Mouse (Mus musculus): ENCODE measurements around the gene Olfr424.
A peak's percentile ranks its signal among the peaks of the same experiment; 100 is the strongest.

Gene Olfr424

GRCm38 (mm10) chr1:174131217-174131616 lies at the start of gene Olfr424:
Gene Olfr424 (plus strand): TSS chr1:174131517.
- no peak for DNase-seq (ENCODE audit: low spot score in 2 of 2)

- DNase-seq (ENCODE audit: low spot score in 2 of 2), result no peak
These were observed 47.3 kb upstream of the Olfr424 start, which contains the start of gene Olfr429 for GRCm38 (mm10) chr1:174084031-174084430. Gene Olfr429 (plus strand): TSS chr1:174084331.

GRCm38 (mm10) chr1:174096591-174096990 lies 34.7 kb upstream of the Olfr424 start, which contains the start of gene Olfr427:
Gene Olfr427 (plus strand): TSS chr1:174096891.
- DNase-seq (ENCODE audit: low spot score in 2 of 2), result no peak

- DNase-seq (ENCODE audit: low spot score in 2 of 2), result no peak
These were observed 27.6 kb upstream of the Olfr424 start for GRCm38 (mm10) chr1:174103735-174104134.

GRCm38 (mm10) chr1:174121062-174121461 lies 10.3 kb upstream of the Olfr424 start, which contains the start of gene Olfr231:
Gene Olfr231 (minus strand): TSS chr1:174121162.
- DNase-seq (ENCODE audit: low spot score in 2 of 2), result no peak

- no peak for DNase-seq (ENCODE audit: low spot score in 2 of 2)
These were observed 682 bp downstream of the Olfr424 start for GRCm38 (mm10) chr1:174131999-174132398.

DNA sequence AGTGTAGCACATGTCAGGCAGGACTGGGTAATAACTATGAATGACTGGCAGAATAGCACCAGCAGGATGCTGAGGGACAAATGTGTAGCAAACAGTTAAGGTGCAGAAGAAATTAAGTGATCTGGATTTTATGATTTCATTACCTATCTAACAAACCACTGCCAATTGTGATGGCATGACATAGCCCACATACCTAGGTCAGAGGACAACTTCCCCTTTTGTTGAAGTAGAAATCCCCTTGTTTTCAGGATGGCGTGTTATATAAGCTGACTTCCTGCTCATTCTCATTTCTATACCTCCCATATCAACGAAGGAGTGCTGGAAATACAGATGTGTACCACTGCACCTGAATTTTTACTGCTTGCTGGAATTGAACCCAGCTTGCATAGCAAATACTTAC lies 10.1 kb downstream of the Olfr424 start:
- DNase-seq (ENCODE audit: low spot score in 2 of 2), result no peak

DNA sequence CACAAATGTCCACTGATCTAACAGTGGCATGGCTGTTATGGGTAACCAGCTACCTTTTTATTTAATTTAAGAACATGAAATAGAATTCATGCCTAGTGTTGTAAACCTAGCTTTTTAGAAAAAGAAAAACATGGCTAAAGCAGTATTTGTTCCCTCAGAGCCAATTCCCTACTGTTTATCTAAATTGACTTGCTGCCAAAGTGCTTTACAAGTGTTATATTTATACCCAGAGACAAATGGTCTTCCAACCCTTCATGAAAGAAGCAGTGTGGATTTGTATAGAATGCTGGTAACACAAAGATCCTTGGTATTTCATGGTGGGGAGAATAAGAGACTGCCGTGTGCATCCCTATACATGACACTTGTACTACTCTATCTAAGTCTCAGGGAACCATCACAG lies 15.4 kb downstream of the Olfr424 start:
- no peak for DNase-seq (ENCODE audit: low spot score in 2 of 2)

GRCm38 (mm10) chr1:174149289-174149688 lies 18.0 kb downstream of the Olfr424 start:
- no peak for DNase-seq (ENCODE audit: low spot score in 2 of 2)

GRCm38 (mm10) chr1:174155333-174155732 lies 24.0 kb downstream of the Olfr424 start, which contains the start of gene Olfr420:
Gene Olfr420 (plus strand): TSS chr1:174155633.
- DNase-seq (ENCODE audit: low spot score in 2 of 2), result no peak

GRCm38 (mm10) chr1:174157622-174158021 lies 26.3 kb downstream of the Olfr424 start:
- DNase-seq (ENCODE audit: low spot score in 2 of 2), result no peak

DNA sequence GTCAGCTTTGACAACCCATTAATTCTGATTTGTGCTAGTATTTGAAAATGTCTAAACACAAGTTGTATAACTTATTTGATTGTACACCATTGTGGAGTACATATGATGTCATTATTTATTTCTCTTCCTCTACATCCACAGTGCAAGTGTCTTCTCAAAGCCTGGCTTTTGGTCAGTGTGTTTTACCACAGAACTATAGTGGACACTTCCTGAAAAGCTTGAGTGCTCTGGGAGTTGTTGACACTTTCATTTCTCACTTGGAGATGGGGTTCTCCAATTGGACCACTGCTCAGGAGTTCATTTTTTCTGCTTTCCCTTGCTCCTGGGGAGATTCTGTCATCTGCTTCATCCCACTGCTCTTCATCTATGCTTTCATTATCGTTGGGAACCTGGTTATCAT lies 27.2 kb downstream of the Olfr424 start:
- DNase-seq (ENCODE audit: low spot score in 2 of 2), result no peak

DNA sequence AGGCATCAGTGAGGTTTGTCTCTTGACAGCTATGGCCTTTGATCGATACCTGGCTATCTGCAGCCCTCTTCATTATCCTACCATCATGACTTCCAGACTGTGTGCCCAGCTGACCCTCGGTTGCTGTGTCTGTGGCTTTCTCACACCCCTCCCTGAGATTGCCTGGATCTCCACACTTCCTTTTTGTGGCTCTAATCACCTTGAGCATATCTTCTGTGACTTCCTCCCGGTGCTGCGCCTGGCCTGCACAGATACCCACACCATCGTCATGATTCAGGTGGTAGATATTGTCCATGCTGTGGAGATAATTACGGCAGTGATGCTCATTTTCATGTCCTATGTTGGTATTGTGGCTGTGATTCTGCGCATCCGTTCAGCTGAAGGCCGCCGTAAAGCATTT lies 27.8 kb downstream of the Olfr424 start:
- no peak for DNase-seq (ENCODE audit: low spot score in 2 of 2)

GRCm38 (mm10) chr1:174169024-174169423 lies 37.7 kb downstream of the Olfr424 start:
- no peak for DNase-seq (ENCODE audit: low spot score in 2 of 2)

DNA sequence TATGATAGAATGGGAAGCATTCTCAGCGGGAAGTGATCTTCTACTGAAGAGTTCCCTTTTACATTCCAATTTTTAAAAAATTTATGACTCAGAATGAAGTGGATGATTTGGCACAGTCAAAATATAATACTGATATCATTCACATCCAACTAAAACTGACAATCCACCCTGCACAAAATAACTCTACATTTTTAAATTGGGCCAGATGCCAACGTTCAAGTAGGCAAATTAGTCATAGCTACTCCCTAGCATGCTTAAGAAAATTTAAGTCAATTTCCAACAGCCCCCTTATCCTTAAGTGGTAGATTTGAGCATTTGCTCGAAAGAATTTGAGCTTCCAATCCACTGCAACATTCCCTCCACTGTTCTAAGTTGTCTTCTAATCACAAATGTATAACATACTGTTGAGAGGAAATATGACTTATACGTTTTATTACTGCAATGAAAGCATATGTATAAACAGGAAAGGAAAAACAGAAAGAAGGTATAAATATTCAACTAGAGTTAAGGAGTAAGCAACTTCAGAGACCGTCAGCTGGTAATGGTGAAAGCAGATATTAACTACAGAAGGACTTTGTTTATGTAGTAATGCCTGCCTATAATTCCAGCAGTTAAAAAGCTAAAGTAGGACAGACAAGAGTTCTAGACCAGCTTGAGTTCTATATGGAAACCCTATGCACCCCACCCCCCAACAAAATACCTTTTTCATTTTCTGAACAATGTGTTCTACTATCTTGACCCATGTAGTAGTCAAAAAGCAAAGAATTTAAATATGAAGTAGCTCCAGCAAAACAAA lies 39.6 kb downstream of the Olfr424 start:
- no peak for DNase-seq (ENCODE audit: low spot score in 2 of 2)

DNA sequence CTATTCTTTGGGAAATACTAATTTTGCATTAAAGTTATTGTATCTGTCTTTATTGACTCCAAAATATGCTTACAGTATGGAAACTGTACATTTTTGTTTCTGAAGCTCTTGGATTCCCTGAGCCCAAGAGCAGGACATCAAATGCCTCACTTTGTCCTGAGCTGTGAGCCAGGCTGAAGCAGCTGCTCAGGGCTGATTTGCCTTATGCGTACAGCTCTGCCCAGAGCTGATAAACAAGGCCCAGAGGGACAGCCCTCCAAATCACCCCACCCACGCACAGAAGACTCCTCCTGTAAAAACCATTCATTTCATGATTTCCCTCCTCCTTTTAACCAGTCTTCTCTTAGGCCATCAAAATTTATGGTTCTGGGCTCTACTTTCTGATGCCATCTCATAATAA lies 40.2 kb downstream of the Olfr424 start:
- DNase-seq (ENCODE audit: low spot score in 2 of 2), result peak in 1 of 2 experiments; percentile 15

GRCm38 (mm10) chr1:174172605-174173004 lies 41.3 kb downstream of the Olfr424 start, which contains the start of gene Spta1:
Gene Spta1 (plus strand): TSS chr1:174172776.
- no peak for DNase-seq (ENCODE audit: low spot score in 2 of 2)
